ENCODE assay signal across 12 mouse cellular contexts in genomic region chr12:5464250-5464899, GRCm38 (mm10).
DNase-seq lines count a peak whose midpoint lies in the region; ATAC-seq and TF ChIP-seq lines count a peak whose summit lies in the region.
"Had no signal": no experiment of that assay in that cellular context is flagged by ENCODE, and none has a peak within 500 bp of the region (broad histone marks: within the 10 kb centered on the region; RNA-seq: fewer than 3 reads in every experiment).

No protein-coding gene starts in this region.

- 0 out of 2 replicates have a peak, but pooled peaks have one; percentile 8 for TF ChIP-seq CTCF in midbrain, postnatal 0 days (IDR thresholded peaks at IDR 0.05)

- no peak overlapping the region for H3K4me2 ChIP-seq in embryonic facial prominence, embryonic 14.5 days (ENCODE audit: low read depth, low read length)
- peak overlapping the region; percentile 13; the same call in 1 of the 2 replicates for H3K4me2 ChIP-seq in lung, embryonic 15.5 days
- H3K4me2 ChIP-seq in kidney, embryonic 14.5 days (replicated peaks; ENCODE audit: low read depth, low read length): no peak overlapping the region
- H3K4me2 ChIP-seq in midbrain, postnatal 0 days (ENCODE audit: low read depth, low read length, poor library complexity, severe bottlenecking): no peak overlapping the region
- H3K4me2 ChIP-seq: heart, embryonic 13.5 days; liver, embryonic 11.5 days had no signal

- H3K36me3 ChIP-seq in embryonic facial prominence, embryonic 14.5 days (ENCODE audit: control insufficient read depth, insufficient read depth, low read length): no peaks in the 10 kb centered on the region
- H3K36me3 ChIP-seq in embryonic facial prominence, embryonic 10.5 days (replicated peaks): no peaks in the 10 kb centered on the region
- H3K36me3 ChIP-seq in lung, embryonic 15.5 days: no peaks in the 10 kb centered on the region
- no peaks in the 10 kb centered on the region for H3K36me3 ChIP-seq in kidney, embryonic 14.5 days (ENCODE audit: control insufficient read depth, insufficient read depth, low read length)
- H3K36me3 ChIP-seq in midbrain, postnatal 0 days (ENCODE audit: insufficient read depth, low read length): no peaks in the 10 kb centered on the region
- H3K36me3 ChIP-seq: heart, embryonic 13.5 days had no signal

- intact Hi-C loops in heart, postnatal 10 days (cut with DNase I): no loop called here

- no peaks in the 10 kb centered on the region for H3K9me3 ChIP-seq in embryonic facial prominence, embryonic 14.5 days (ENCODE audit: control insufficient read depth, low read length)
- H3K9me3 ChIP-seq in embryonic facial prominence, embryonic 10.5 days: no peaks in the 10 kb centered on the region
- H3K9me3 ChIP-seq in lung, embryonic 15.5 days: no peaks in the 10 kb centered on the region
- H3K9me3 ChIP-seq in kidney, embryonic 14.5 days (ENCODE audit: control insufficient read depth, low read length): no peaks in the 10 kb centered on the region
- no peaks in the 10 kb centered on the region for H3K9me3 ChIP-seq in midbrain, postnatal 0 days (ENCODE audit: low read length)
- H3K9me3 ChIP-seq: heart, embryonic 13.5 days had no signal

- peak; percentile 55; the same call in 1 of the 2 replicates for ATAC-seq in embryonic facial prominence, embryonic 14.5 days (ENCODE audit: low read depth)
- ATAC-seq in lung, embryonic 15.5 days (ENCODE audit: borderline replicate concordance, extremely low read depth, low FRiP score, low TSS enrichment): no peak; the same call in 1 of the 2 replicates
- ATAC-seq in kidney, embryonic 14.5 days (ENCODE audit: low FRiP score, low TSS enrichment): 0 out of 2 replicates have a peak, but pooled peaks have one; percentile 52
- ATAC-seq in midbrain, postnatal 0 days (ENCODE audit: low FRiP score): no peak

- no peak overlapping the region for H3K4me3 ChIP-seq in embryonic facial prominence, embryonic 14.5 days (ENCODE audit: low read depth, low read length)
- H3K4me3 ChIP-seq in embryonic facial prominence, embryonic 10.5 days: no peak overlapping the region
- no peak overlapping the region for H3K4me3 ChIP-seq in lung, embryonic 15.5 days
- no peak overlapping the region for H3K4me3 ChIP-seq in kidney, embryonic 14.5 days (ENCODE audit: low read length)
- H3K4me3 ChIP-seq in midbrain, postnatal 0 days (ENCODE audit: low read depth, low read length): no peak overlapping the region
- H3K4me3 ChIP-seq: heart, embryonic 13.5 days had no signal

- no peaks in the 10 kb centered on the region for H3K4me1 ChIP-seq in embryonic facial prominence, embryonic 14.5 days (ENCODE audit: control insufficient read depth, insufficient read depth, low read length)
- H3K4me1 ChIP-seq in embryonic facial prominence, embryonic 10.5 days: no peaks in the 10 kb centered on the region
- no peaks in the 10 kb centered on the region for H3K4me1 ChIP-seq in lung, embryonic 15.5 days
- no peaks in the 10 kb centered on the region for H3K4me1 ChIP-seq in kidney, embryonic 14.5 days (ENCODE audit: control insufficient read depth, insufficient read depth, low read length)
- no peaks in the 10 kb centered on the region for H3K4me1 ChIP-seq in midbrain, postnatal 0 days (ENCODE audit: insufficient read depth, low read length)

- H3K9ac ChIP-seq in embryonic facial prominence, embryonic 14.5 days (ENCODE audit: low read depth, low read length): no peak overlapping the region
- no peak overlapping the region for H3K9ac ChIP-seq in lung, embryonic 15.5 days
- no peak overlapping the region for H3K9ac ChIP-seq in kidney, embryonic 14.5 days (ENCODE audit: low read depth, low read length)
- no peak overlapping the region for H3K9ac ChIP-seq in midbrain, postnatal 0 days (replicated peaks; ENCODE audit: low read length, poor library complexity, severe bottlenecking)
- H3K9ac ChIP-seq: heart, embryonic 13.5 days had no signal

- no peaks in the 10 kb centered on the region for H3K27me3 ChIP-seq in embryonic facial prominence, embryonic 14.5 days (replicated peaks; ENCODE audit: control insufficient read depth, insufficient read depth, low read length)
- no peaks in the 10 kb centered on the region for H3K27me3 ChIP-seq in embryonic facial prominence, embryonic 10.5 days (replicated peaks; ENCODE audit: low read depth, poor library complexity, severe bottlenecking)
- H3K27me3 ChIP-seq in lung, embryonic 15.5 days: no peaks in the 10 kb centered on the region
- H3K27me3 ChIP-seq in kidney, embryonic 14.5 days (ENCODE audit: control insufficient read depth, insufficient read depth, low read length): no peaks in the 10 kb centered on the region
- H3K27me3 ChIP-seq in midbrain, postnatal 0 days (ENCODE audit: insufficient read depth, low read length): no peaks in the 10 kb centered on the region
- H3K27me3 ChIP-seq: heart, embryonic 13.5 days had no signal

- 63% methylated on average over 9 of the region's 9 CpGs for WGBS in embryonic facial prominence, embryonic 14.5 days
- 73% methylated on average over 9 of the region's 9 CpGs for WGBS in embryonic facial prominence, embryonic 10.5 days
- 55% methylated on average over 9 of the region's 9 CpGs for WGBS in lung, embryonic 15.5 days
- WGBS in kidney, embryonic 14.5 days: 42% methylated on average over 9 of the region's 9 CpGs
- 26% methylated on average over 9 of the region's 9 CpGs for WGBS in midbrain, postnatal 0 days

- no peak overlapping the region for H3K27ac ChIP-seq in embryonic facial prominence, embryonic 14.5 days (replicated peaks; ENCODE audit: low read depth, low read length)
- no peak overlapping the region for H3K27ac ChIP-seq in embryonic facial prominence, embryonic 10.5 days (replicated peaks)
- H3K27ac ChIP-seq in lung, embryonic 15.5 days: no peak overlapping the region
- H3K27ac ChIP-seq in kidney, embryonic 14.5 days (ENCODE audit: low read depth, low read length): no peak overlapping the region
- H3K27ac ChIP-seq in midbrain, postnatal 0 days (ENCODE audit: low read depth, low read length): no peak overlapping the region
- H3K27ac ChIP-seq: heart, embryonic 13.5 days had no signal

- DNase-seq in embryonic facial prominence, embryonic 14.5 days (ENCODE audit: low spot score): peak; percentile 27
- DNase-seq in embryonic facial prominence, embryonic 10.5 days (ENCODE audit: low spot score): no peak
- no peak for DNase-seq in lung, adult 18-20 months
- DNase-seq in midbrain, postnatal 0 days (ENCODE audit: low spot score): peak; percentile 72
- no peak for DNase-seq in adrenal gland, adult 2 months
- DNase-seq in heart, postnatal 10 days: no peak
- DNase-seq: adrenal gland, postnatal 25 days; thymus, adult 18-20 months had no signal

Comparison
In these comparisons a context has a peak if more than half of its experiments do, and no peak if none do; other contexts are left out.
1. DNase-seq: peak in embryonic facial prominence, embryonic 14.5 days (single experiment) and midbrain, postnatal 0 days (single experiment); none in embryonic facial prominence, embryonic 10.5 days (single experiment), lung, adult 18-20 months (0 of 2), adrenal gland, adult 2 months (single experiment) and heart, postnatal 10 days (0 of 2).
2. ATAC-seq: peak in embryonic facial prominence, embryonic 14.5 days (single experiment) and kidney, embryonic 14.5 days (single experiment); none in lung, embryonic 15.5 days (single experiment) and midbrain, postnatal 0 days (single experiment).